ENCODE assay signal across 8 mouse cellular contexts in the genomic region with DNA sequence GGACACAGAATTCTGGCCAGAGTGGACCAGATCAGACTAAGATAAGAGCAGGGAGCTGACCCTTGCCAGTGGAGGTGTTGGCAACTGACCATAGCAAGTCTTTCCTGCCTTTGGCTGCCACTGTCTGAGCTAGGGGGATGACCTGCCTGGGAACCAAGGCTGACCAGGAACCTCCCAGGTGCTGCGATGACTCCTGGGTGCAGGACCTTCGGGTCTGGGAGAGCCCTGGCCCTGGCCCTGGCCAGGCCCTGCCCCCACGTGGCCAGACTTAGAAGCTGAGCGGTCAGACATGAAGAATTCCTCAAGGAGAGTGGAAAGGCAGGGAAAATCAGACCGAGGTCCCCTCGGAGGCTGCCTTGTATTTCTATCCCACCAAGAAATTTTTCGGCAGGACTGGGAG. TPM values are rescaled to one million over a fixed set of nuclear protein-coding genes. Genes with fewer than 3 reads are reported as not detected.
DNase-seq lines count a peak whose midpoint lies in the region; ATAC-seq and TF ChIP-seq lines count a peak whose summit lies in the region.

No protein-coding gene starts in this region.

- peak overlapping the region; percentile 29; the same call in 1 of the 2 replicates for H3K27ac ChIP-seq in embryonic facial prominence, embryonic 14.5 days (replicated peaks; ENCODE audit: low read depth, low read length)
- no peak overlapping the region for H3K27ac ChIP-seq in hindbrain, embryonic 16.5 days (ENCODE audit: low read depth, low read length)
- H3K27ac ChIP-seq in lung, embryonic 14.5 days (ENCODE audit: low read depth) = no peak overlapping the region

- no peak for DNase-seq in brain, embryonic 14.5 days (ENCODE audit: low read depth)
- no peak for DNase-seq in embryonic facial prominence, embryonic 14.5 days (ENCODE audit: low spot score)
- DNase-seq in lung, embryonic 14.5 days = peak; percentile 38
- DNase-seq in cerebellum, postnatal 25 days = no peak

- TF ChIP-seq CTCF in brain, embryonic 14.5 days (IDR thresholded peaks at IDR 0.05; ENCODE audit: borderline replicate concordance, extremely low read depth, insufficient read depth, insufficient read length) = peak; percentile 20; the same call in 1 of the 2 replicates
- peak; percentile 50 for TF ChIP-seq CTCF in lung, embryonic 14.5 days (IDR thresholded peaks at IDR 0.05; ENCODE audit: low read depth)

- 9% methylated on average over 7 of the region's 7 CpGs for WGBS in embryonic facial prominence, embryonic 14.5 days
- 9% methylated on average over 7 of the region's 7 CpGs for WGBS in hindbrain, embryonic 16.5 days
- WGBS in lung, embryonic 14.5 days = 5% methylated on average over 7 of the region's 7 CpGs

- H3K27me3 ChIP-seq in embryonic facial prominence, embryonic 14.5 days (replicated peaks; ENCODE audit: control insufficient read depth, insufficient read depth, low read length) = peaks cover 87% of the 10 kb centered on the region
- H3K27me3 ChIP-seq in hindbrain, embryonic 16.5 days (replicated peaks; ENCODE audit: control insufficient read depth, insufficient read depth, low read length) = peaks cover 51% of the 10 kb centered on the region
- peaks cover 92% of the 10 kb centered on the region for H3K27me3 ChIP-seq in lung, embryonic 14.5 days (ENCODE audit: insufficient read depth, low read length)

- H3K9ac ChIP-seq in embryonic facial prominence, embryonic 14.5 days (ENCODE audit: low read depth, low read length) = peak overlapping the region; percentile 53
- H3K9ac ChIP-seq in hindbrain, embryonic 16.5 days (ENCODE audit: low read depth, low read length) = no peak overlapping the region
- no peak overlapping the region for H3K9ac ChIP-seq in lung, embryonic 14.5 days

- no peaks in the 10 kb centered on the region for H3K9me3 ChIP-seq in embryonic facial prominence, embryonic 14.5 days (ENCODE audit: control insufficient read depth, low read length)
- H3K9me3 ChIP-seq in hindbrain, embryonic 16.5 days (ENCODE audit: control insufficient read depth, low read length) = no peaks in the 10 kb centered on the region
- H3K9me3 ChIP-seq in lung, embryonic 14.5 days (ENCODE audit: low read depth, low read length) = no peaks in the 10 kb centered on the region

- ATAC-seq in embryonic facial prominence, embryonic 14.5 days (ENCODE audit: low read depth) = no peak
- no peak for ATAC-seq in hindbrain, embryonic 16.5 days
- ATAC-seq in lung, embryonic 14.5 days (ENCODE audit: insufficient read depth) = no peak
- no peak for ATAC-seq in frontal cortex, adult (ENCODE audit: low TSS enrichment)
- no peak for ATAC-seq in activated CD4-positive, CD25-positive, alpha-beta regulatory T cell, adult 4 months
- ATAC-seq in megakaryocyte-erythroid progenitor cell, adult 5-6 weeks (replicated peaks; ENCODE audit: low FRiP score, low TSS enrichment, poor library complexity, severe bottlenecking) = no peak

- H3K4me3 ChIP-seq in embryonic facial prominence, embryonic 14.5 days (ENCODE audit: low read depth, low read length) = peak overlapping the region; percentile 22
- H3K4me3 ChIP-seq in hindbrain, embryonic 16.5 days (ENCODE audit: low read length) = no peak overlapping the region
- no peak overlapping the region for H3K4me3 ChIP-seq in lung, embryonic 14.5 days (ENCODE audit: low read depth, low read length)

- H3K4me1 ChIP-seq in embryonic facial prominence, embryonic 14.5 days (ENCODE audit: control insufficient read depth, insufficient read depth, low read length) = no peaks in the 10 kb centered on the region; the same call in 1 of the 2 replicates
- H3K4me1 ChIP-seq in hindbrain, embryonic 16.5 days (ENCODE audit: control insufficient read depth, insufficient read depth, low read depth, low read length) = peaks cover 16% of the 10 kb centered on the region
- H3K4me1 ChIP-seq in lung, embryonic 14.5 days (ENCODE audit: insufficient read depth) = no peaks in the 10 kb centered on the region

- peak overlapping the region; percentile 92 for H3K4me2 ChIP-seq in embryonic facial prominence, embryonic 14.5 days (ENCODE audit: low read depth, low read length)
- H3K4me2 ChIP-seq in hindbrain, embryonic 16.5 days (ENCODE audit: low read length) = 0 out of 2 replicates have a peak overlapping the region, but pooled peaks have one; percentile 5
- peak overlapping the region; percentile 90 for H3K4me2 ChIP-seq in lung, embryonic 14.5 days

- H3K36me3 ChIP-seq in embryonic facial prominence, embryonic 14.5 days (ENCODE audit: control insufficient read depth, insufficient read depth, low read length) = no peaks in the 10 kb centered on the region
- no peaks in the 10 kb centered on the region for H3K36me3 ChIP-seq in hindbrain, embryonic 16.5 days (ENCODE audit: control insufficient read depth, insufficient read depth, low read length)
- no peaks in the 10 kb centered on the region for H3K36me3 ChIP-seq in lung, embryonic 14.5 days (ENCODE audit: insufficient read depth)

- no peak for TF ChIP-seq POLR2A in brain, embryonic 14.5 days (IDR thresholded peaks at IDR 0.05; ENCODE audit: borderline replicate concordance, extremely low read depth, insufficient read depth, insufficient read length, poor library complexity, severe bottlenecking)

RNA-seq across cellular contexts. Expression of gene Prdm16, which starts 2.5 kb away (rescaled TPM):
- 8.9 and 10.8 TPM in 2 replicates for polyA plus RNA-seq in brain, embryonic 14.5 days (2012; rRNA removed)
- polyA plus RNA-seq in embryonic facial prominence, embryonic 14.5 days (2014; fragmentation: Nextera tagmentation; extraction: Ambion mirVana) = 12.7 and 17.2 TPM in 2 replicates
- 12.6 and 14.3 TPM in 2 replicates for polyA plus RNA-seq in hindbrain, embryonic 16.5 days (2015; fragmentation: Nextera tagmentation; extraction: Ambion mirVana)
- polyA plus RNA-seq in lung, embryonic 14.5 days (2014; fragmentation: Nextera tagmentation; extraction: Ambion mirVana) = 19.4 and 21.4 TPM in 2 replicates
- polyA plus RNA-seq in activated CD4-positive, CD25-positive, alpha-beta regulatory T cell, adult 4 months (2017; shearing (Covaris generic)) = 1 to 10 TPM in 1 of 2 experiments, under 1 TPM in 1; 0.41 to 4.1 TPM
- total RNA-seq in megakaryocyte-erythroid progenitor cell, adult 5-6 weeks (2014; fragmentation: Nextera tagmentation) = 4.2 and 7.7 TPM in 2 replicates
- 0.85 and 2.2 TPM in 2 replicates for total RNA-seq in megakaryocyte-erythroid progenitor cell, adult 5-6 weeks (2017)

RNA-seq across cellular contexts. Expression of gene Actrt2, which starts 28.5 kb away (rescaled TPM):
- not detected in 2 replicates for polyA plus RNA-seq in brain, embryonic 14.5 days (2012; rRNA removed)
- polyA plus RNA-seq in embryonic facial prominence, embryonic 14.5 days (2014; fragmentation: Nextera tagmentation; extraction: Ambion mirVana) = not detected in 2 replicates
- not detected in 2 replicates for polyA plus RNA-seq in hindbrain, embryonic 16.5 days (2015; fragmentation: Nextera tagmentation; extraction: Ambion mirVana)
- not detected in 2 replicates for polyA plus RNA-seq in lung, embryonic 14.5 days (2014; fragmentation: Nextera tagmentation; extraction: Ambion mirVana)
- not detected for polyA plus RNA-seq in activated CD4-positive, CD25-positive, alpha-beta regulatory T cell, adult 4 months (2017; shearing (Covaris generic))
- not detected in 2 replicates for total RNA-seq in megakaryocyte-erythroid progenitor cell, adult 5-6 weeks (2014; fragmentation: Nextera tagmentation)
- not detected in 2 replicates for total RNA-seq in megakaryocyte-erythroid progenitor cell, adult 5-6 weeks (2017)

Comparison
In these comparisons a context has a peak if more than half of its experiments do, and no peak if none do; other contexts are left out.
1. H3K4me2 ChIP-seq: peak in every context shown above with its lines; median percentile 92 in embryonic facial prominence, embryonic 14.5 days; 90 in lung, embryonic 14.5 days; 5 in hindbrain, embryonic 16.5 days.